Mouse (Mus musculus) R1 (cell line): ENCODE results near the gene Eif2b2.
A peak's percentile ranks its signal among the peaks of the same experiment; 100 is the strongest.

Source experiments
- DNase-seq: peaks from one replicate; pipeline ENCODE4 v3.0.0-alpha.2; 2018; ENCODE audit warnings: low read depth, low spot score

Gene Eif2b2

GRCm38 (mm10) chr12:85252083-85252482, 32.8 kb downstream of the Eif2b2 start:
- no peak for DNase-seq

- DNase-seq, result no peak
Measured at GRCm38 (mm10) chr12:85256074-85256751, 36.9 kb downstream of the Eif2b2 start.

- DNase-seq, result no peak
Measured at GRCm38 (mm10) chr12:85257008-85257639, 37.8 kb downstream of the Eif2b2 start.

GRCm38 (mm10) chr12:85262489-85262888, 43.2 kb downstream of the Eif2b2 start:
- peak; percentile 28 for DNase-seq

GRCm38 (mm10) chr12:85263190-85263589, 43.9 kb downstream of the Eif2b2 start:
- DNase-seq, result no peak

- no peak for DNase-seq
Measured at GRCm38 (mm10) chr12:85264531-85264930, 45.2 kb downstream of the Eif2b2 start.

- DNase-seq, result no peak
Measured at GRCm38 (mm10) chr12:85264940-85265339, 45.7 kb downstream of the Eif2b2 start.

- no peak for DNase-seq
Measured at GRCm38 (mm10) chr12:85266248-85266647, 47.0 kb downstream of the Eif2b2 start.

GRCm38 (mm10) chr12:85269821-85270220, 50.5 kb downstream of the Eif2b2 start:
- DNase-seq, result no peak

- DNase-seq, result peak; percentile 93
Measured at GRCm38 (mm10) chr12:85270319-85270718, 51.0 kb downstream of the Eif2b2 start, which contains the start of gene Mlh3. TSS of gene Mlh3 (minus strand) at chr12:85270599.

GRCm38 (mm10) chr12:85271132-85271842, 52.0 kb downstream of the Eif2b2 start:
- peak; percentile 82 for DNase-seq

- peak; percentile 95 for DNase-seq
Measured at GRCm38 (mm10) chr12:85271843-85272206, 52.5 kb downstream of the Eif2b2 start.

- DNase-seq, result no peak
Measured at GRCm38 (mm10) chr12:85273508-85273907, 54.2 kb downstream of the Eif2b2 start.
